Mouse (Mus musculus): ENCODE results near the gene Cnnm1.

Cnnm1 gene

DNA sequence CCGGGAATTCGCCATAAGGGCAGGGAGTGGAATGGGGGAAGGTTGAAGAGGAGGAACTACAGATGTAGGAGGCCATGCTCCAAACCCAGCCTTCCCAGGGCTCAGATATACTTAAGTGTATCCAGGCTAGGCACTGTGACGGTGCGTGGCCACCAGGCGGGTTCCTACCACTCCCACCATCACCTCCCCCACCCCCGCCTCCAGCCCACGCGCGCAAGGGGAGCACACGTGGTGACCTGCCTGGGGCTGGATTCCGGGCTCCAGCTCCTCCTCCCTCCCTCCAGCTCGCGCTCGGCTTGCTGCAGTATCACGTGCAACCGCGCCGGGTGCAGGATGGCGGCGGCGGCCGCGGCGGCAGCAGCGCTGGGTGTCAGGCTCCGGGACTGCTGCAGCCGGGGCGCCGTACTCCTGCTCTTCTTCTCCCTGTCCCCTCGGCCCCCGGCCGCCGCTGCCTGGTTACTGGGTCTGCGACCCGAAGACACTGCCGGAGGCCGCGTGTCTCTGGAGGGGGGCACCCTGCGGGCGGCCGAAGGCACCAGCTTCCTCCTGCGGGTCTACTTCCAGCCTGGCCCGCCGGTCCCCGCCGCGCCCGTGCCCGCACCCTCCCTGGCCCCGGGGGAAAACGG lies at the start of gene Cnnm1:
TSS of gene Cnnm1 (plus strand) at position 325 of the 626 bp plus-strand sequence.
- DNase-seq = peak; percentile 77

- DNase-seq = no peak
Measured at GRCm38 (mm10) chr19:43396327-43396726, 43.9 kb upstream of the Cnnm1 start.

- no peak for DNase-seq
Measured at GRCm38 (mm10) chr19:43407181-43407580, 33.1 kb upstream of the Cnnm1 start.

DNA sequence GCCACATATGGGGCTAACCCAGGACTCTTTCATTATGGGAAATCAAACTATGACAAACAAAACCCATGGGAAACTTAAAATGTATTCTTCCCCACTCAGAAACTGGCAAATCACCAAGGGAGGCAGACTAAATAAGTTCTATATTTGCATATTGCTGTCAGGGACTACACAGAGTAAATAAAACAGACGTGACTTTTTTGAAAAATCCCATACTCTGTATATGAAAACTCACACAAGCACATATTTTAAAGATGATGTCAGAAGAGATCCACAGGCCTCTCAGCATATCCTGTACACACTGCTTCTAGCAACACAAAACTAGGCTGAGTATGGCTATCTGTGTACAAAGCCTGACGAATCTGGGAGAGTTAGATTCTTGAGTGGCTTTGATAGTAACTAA lies 24.7 kb upstream of the Cnnm1 start:
- no peak for DNase-seq

- peak; percentile 31 for DNase-seq
Measured at GRCm38 (mm10) chr19:43420506-43420905, 19.7 kb upstream of the Cnnm1 start.

DNA sequence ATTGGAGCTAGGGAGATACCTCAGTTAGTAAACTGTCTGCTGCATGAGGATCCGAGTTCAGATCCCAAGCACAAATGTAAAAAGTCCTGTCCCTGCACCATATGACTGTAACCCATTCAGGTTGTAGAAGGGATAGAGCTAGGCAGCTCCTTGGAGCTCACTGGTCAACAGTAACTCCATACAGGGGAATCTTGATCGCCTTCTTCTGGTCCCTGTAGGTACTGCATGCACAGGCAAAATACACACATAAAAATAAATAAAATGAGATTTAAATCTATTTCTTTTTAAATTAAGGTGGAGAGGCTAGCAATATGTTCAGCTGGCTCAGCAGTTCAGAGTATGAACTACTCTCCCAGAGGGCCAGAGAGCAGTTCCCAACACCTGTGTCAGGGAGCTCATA lies 16.2 kb upstream of the Cnnm1 start:
- no peak for DNase-seq

GRCm38 (mm10) chr19:43427446-43428224 lies 12.6 kb upstream of the Cnnm1 start:
- no peak for DNase-seq

- no peak for DNase-seq
Measured at GRCm38 (mm10) chr19:43439246-43439645, 990 bp upstream of the Cnnm1 start.

DNA sequence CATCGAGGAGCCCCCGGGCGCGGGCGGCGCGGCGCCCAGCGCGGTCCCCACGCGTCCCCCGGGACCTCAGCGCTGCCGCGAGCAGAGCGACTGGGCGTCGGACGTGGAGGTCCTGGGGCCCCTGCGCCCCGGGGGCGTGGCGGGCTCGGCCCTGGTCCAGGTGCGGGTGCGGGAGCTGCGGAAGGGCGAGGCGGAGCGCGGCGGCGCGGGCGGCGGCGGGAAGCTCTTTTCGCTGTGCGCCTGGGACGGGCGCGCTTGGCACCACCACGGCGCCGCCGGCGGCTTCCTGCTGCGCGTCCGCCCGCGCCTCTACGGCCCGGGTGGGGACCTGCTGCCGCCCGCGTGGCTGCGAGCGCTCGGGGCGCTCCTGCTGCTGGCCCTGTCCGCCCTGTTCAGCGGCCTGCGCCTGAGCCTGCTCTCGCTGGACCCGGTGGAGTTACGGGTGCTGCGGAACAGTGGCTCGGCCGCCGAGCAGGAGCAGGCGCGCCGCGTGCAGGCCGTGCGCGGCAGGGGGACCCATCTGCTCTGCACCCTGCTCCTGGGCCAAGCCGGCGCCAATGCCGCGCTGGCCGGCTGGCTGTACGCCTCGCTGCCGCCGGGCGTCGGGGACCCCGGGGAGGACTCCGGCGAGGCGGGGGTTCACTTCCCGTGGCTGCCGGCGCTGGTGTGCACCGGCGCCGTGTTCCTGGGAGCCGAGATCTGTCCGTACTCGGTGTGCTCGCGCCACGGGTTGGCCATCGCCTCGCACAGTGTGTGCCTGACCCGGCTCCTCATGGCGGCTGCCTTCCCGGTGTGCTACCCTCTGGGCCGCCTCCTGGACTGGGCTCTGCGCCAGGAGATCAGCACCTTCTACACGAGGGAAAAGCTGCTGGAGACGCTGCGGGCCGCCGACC lies 778 bp downstream of the Cnnm1 start:
- peak; percentile 68 for DNase-seq

- no peak for DNase-seq
Measured at GRCm38 (mm10) chr19:43441661-43441990, 1.4 kb downstream of the Cnnm1 start.

DNA sequence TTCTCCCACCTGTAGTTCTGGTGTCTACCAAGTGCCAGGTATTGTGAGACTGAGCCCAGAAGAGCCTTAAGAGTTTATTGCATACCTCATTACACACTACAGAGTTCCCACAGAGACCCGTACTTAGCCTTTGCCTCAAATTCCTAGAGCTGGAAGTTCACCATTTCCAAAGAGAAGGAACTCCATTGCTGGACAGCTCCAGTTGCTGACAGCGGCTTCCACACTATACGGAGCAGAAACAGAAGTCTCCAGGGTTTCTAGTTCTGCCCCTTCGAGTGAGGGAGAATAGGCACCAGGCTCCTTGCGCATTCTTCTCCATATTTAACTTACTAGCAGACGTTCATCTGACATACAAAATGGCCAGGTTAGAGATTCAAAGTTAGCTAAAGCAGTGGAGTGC lies 2.0 kb downstream of the Cnnm1 start:
- no peak for DNase-seq

- DNase-seq = no peak
Measured at GRCm38 (mm10) chr19:43442906-43443305, 2.7 kb downstream of the Cnnm1 start.

- DNase-seq = no peak
Measured at GRCm38 (mm10) chr19:43444636-43445205, 4.5 kb downstream of the Cnnm1 start.

DNA sequence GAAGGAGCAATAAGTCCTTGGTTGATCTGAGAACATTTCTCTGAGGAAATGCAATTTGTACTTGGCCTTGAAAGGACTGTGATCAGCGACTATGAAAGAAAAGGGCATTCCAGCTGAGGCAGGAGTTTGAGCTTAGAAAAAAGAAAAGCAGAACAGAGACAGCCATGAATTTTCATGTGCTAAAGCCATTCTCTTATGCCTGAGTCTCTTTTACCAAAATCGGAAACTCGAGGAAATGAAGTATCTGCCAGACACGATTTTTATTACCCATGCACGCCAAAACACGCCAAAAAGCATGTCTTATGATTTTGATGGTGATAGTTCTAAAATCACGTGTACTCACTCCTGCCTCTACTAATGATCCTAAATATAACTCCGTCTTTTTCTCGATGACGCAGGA lies 11.3 kb downstream of the Cnnm1 start:
- DNase-seq = no peak

DNA sequence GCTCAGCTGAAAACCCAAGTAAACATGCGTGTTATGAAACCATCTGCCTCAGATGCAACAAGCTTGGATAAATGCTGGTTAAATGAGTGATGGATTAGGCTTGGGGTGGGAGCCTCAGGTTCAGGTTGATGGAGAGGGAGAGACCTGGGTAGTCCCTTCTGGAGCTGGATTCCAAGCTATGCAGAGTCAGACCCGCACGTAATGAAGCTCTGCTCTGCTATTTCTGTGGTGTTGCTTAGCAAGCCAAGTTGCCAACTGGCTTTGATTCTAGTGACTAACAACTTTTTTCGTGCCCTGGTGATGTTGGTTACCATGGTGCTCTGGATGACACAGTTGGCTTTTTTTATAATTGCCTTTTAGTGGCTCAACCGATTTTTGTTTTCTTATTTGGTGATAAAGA lies 11.9 kb downstream of the Cnnm1 start:
- DNase-seq = no peak

GRCm38 (mm10) chr19:43453025-43453424 lies 12.8 kb downstream of the Cnnm1 start:
- no peak for DNase-seq

GRCm38 (mm10) chr19:43459948-43460347 lies 19.7 kb downstream of the Cnnm1 start:
- DNase-seq = no peak

- no peak for DNase-seq
Measured at GRCm38 (mm10) chr19:43460481-43460880, 20.2 kb downstream of the Cnnm1 start.

- no peak for DNase-seq
Measured at GRCm38 (mm10) chr19:43462141-43462540, 21.9 kb downstream of the Cnnm1 start.

DNA sequence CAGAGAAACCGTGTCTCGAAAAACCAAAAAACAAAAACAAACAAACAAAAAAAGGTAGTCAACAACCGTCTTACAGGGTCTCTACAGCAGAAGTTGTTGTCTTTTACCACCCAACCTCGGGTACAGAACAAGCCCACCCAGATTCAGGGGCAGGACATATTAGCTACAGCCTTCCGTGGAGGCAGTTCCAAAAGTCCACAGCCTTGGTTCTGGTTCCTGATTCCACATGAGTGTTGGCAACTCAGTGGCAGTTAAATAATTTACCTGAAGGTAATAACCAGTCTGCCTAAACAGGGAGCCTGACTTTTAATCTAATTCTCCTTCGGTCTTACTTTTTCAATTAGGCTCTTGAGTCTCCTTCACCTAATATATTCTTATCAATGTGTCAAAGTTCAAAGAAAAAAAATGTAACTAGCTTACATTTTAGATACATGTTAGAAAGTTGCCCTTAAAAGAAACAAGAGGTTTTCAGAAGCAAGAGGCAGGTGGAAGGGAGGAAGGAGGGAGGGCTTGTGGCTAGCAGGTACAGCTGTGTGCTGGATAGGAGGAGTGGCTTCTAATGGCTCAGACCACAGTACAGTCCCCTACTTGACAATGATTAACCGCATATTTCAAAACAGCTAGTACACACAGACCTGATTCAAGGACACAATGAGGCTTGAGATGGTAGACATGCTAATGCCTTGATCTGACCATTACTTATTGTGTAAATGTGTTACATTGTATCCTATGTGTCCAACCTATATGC lies 23.5 kb downstream of the Cnnm1 start:
- DNase-seq = no peak

DNA sequence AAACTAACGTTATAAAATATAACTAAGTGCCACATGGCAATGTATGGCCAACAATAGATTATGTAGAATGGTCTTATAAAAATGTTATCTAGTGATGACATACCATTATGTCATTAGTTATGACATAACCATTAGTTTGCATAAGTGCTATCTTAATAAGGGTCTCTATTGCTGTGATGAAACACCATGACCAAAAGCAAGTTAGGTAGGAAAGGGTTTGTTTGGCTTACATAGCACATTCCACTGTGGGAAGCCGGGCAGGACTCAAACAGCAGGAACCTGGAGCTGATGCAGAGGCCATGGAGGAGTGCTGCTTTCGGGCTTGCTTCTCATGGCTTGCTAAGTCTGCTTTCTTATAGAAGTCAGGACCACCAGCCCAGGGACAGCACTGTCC lies 24.1 kb downstream of the Cnnm1 start:
- no peak for DNase-seq

DNA sequence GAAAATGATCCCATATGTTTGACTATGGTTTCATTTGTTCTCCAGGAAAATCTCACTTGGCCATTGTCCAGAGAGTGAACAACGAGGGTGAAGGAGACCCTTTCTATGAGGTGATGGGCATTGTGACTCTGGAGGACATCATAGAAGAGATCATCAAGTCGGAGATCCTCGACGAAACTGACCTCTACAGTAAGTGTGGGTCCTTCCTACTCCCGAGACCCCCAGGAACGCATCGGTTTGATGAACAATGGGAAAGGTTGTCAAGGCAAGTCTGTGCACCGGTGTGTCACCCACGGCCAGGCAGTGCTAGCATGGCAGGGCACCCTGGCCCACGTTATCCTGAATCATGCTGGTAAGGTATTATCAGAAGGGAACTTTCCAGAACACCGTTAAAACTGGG lies 24.8 kb downstream of the Cnnm1 start:
- no peak for DNase-seq
